Mouse (Mus musculus): ENCODE data around the gene Dennd1a.

DNA sequence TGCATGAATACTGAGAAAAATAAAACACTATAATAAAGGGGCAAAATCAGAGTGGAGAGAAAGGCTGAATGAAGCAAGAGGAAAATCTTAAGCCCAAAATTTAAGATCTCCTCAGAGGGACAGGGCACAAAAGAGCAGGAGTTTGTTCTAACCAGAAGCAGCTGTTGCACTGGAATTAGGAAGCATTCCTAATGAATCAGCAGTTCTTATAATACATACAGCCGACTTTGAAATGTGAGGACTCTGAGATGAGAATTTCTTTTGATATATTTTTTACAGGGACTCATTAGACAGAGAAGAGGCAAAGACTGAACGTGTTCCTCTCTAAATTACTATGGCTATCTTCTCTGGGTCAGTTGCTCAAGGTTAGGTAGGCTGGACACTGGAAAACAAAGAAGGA, 212.7 kb downstream of the Dennd1a start:
- TF ChIP-seq POLR2A (IDR thresholded peaks at IDR 0.05; ENCODE audit: control insufficient read depth, low read depth, low read length) (no peak), CTCF (IDR thresholded peaks at IDR 0.05; ENCODE audit: control insufficient read depth, insufficient read depth, insufficient replicate concordance, low read depth, low read length) (no peak)
